ENCODE assay signal across 14 mouse cellular contexts in genomic region chr16:25408032-25408431, GRCm38 (mm10).
DNase-seq lines count a peak whose midpoint lies in the region; ATAC-seq lines count a peak whose summit lies in the region.
"Had no signal": no experiment of that assay in that cellular context is flagged by ENCODE, and none has a peak within 500 bp of the region (broad histone marks: within the 10 kb centered on the region; RNA-seq: fewer than 3 reads in every experiment).

No protein-coding gene starts in this region.

- H3K4me3 ChIP-seq in hindbrain, embryonic 16.5 days (ENCODE audit: low read length): no peak overlapping the region
- no peak overlapping the region for H3K4me3 ChIP-seq in hindbrain, embryonic 12.5 days
- no peak overlapping the region for H3K4me3 ChIP-seq in embryonic facial prominence, embryonic 12.5 days
- no peak overlapping the region for H3K4me3 ChIP-seq in forebrain, embryonic 16.5 days (replicated peaks; ENCODE audit: low read length)
- H3K4me3 ChIP-seq in neural tube, embryonic 14.5 days (ENCODE audit: low read depth, low read length): no peak overlapping the region

- peaks cover 10% of the 10 kb centered on the region for H3K4me1 ChIP-seq in hindbrain, embryonic 16.5 days (ENCODE audit: control insufficient read depth, insufficient read depth, low read depth, low read length)
- peaks cover 8% of the 10 kb centered on the region; the same call in 1 of the 2 replicates for H3K4me1 ChIP-seq in hindbrain, embryonic 12.5 days
- peaks cover 12% of the 10 kb centered on the region for H3K4me1 ChIP-seq in embryonic facial prominence, embryonic 12.5 days
- peaks cover 14% of the 10 kb centered on the region for H3K4me1 ChIP-seq in forebrain, embryonic 16.5 days (replicated peaks; ENCODE audit: control insufficient read depth, insufficient read depth, low read length)
- H3K4me1 ChIP-seq in neural tube, embryonic 14.5 days (ENCODE audit: control insufficient read depth, insufficient read depth, low read length): peaks cover 11% of the 10 kb centered on the region

- no peak overlapping the region for H3K4me2 ChIP-seq in hindbrain, embryonic 16.5 days (ENCODE audit: low read length)
- no peak overlapping the region for H3K4me2 ChIP-seq in hindbrain, embryonic 12.5 days (replicated peaks)
- no peak overlapping the region for H3K4me2 ChIP-seq in embryonic facial prominence, embryonic 12.5 days (replicated peaks)
- no peak overlapping the region for H3K4me2 ChIP-seq in forebrain, embryonic 16.5 days (ENCODE audit: low read length)
- no peak overlapping the region for H3K4me2 ChIP-seq in neural tube, embryonic 14.5 days (ENCODE audit: low read depth, low read length)

- no peak for DNase-seq in frontal cortex, adult 2 months (ENCODE audit: extremely low spot score in 1 of 2, low spot score in 1 of 2)
- DNase-seq in right cerebral cortex, adult 2 months (ENCODE audit: low spot score in 2 of 2): no peak
- no peak for DNase-seq in natural killer cell, adult 2 months (ENCODE audit: low spot score in 2 of 2)
- DNase-seq: adrenal gland, postnatal 25 days; cerebellum, adult 9-10 months; gastrocnemius, postnatal 25 days; kidney, postnatal 36 days; lung, postnatal 14 days; thymus, postnatal 36 days had no signal

- no peak for ATAC-seq in hindbrain, embryonic 16.5 days
- ATAC-seq in hindbrain, embryonic 12.5 days (ENCODE audit: low FRiP score): no peak
- no peak for ATAC-seq in embryonic facial prominence, embryonic 12.5 days (ENCODE audit: insufficient number of reproducible peaks, insufficient read depth, low FRiP score, low TSS enrichment)
- ATAC-seq in forebrain, embryonic 16.5 days: peak; percentile 34; the same call in 1 of the 2 replicates
- ATAC-seq in neural tube, embryonic 14.5 days (ENCODE audit: low read depth): no peak; the same call in 1 of the 2 replicates

- no peaks in the 10 kb centered on the region for H3K36me3 ChIP-seq in hindbrain, embryonic 16.5 days (ENCODE audit: control insufficient read depth, insufficient read depth, low read length)
- no peaks in the 10 kb centered on the region for H3K36me3 ChIP-seq in hindbrain, embryonic 12.5 days
- no peaks in the 10 kb centered on the region for H3K36me3 ChIP-seq in embryonic facial prominence, embryonic 12.5 days
- H3K36me3 ChIP-seq in forebrain, embryonic 16.5 days (ENCODE audit: control insufficient read depth, insufficient read depth): no peaks in the 10 kb centered on the region
- H3K36me3 ChIP-seq in neural tube, embryonic 14.5 days (ENCODE audit: control insufficient read depth, insufficient read depth, low read length): no peaks in the 10 kb centered on the region

- H3K9ac ChIP-seq in hindbrain, embryonic 16.5 days (ENCODE audit: low read depth, low read length): no peak overlapping the region
- H3K9ac ChIP-seq in hindbrain, embryonic 12.5 days: no peak overlapping the region
- no peak overlapping the region for H3K9ac ChIP-seq in embryonic facial prominence, embryonic 12.5 days
- no peak overlapping the region; the same call in 1 of the 2 replicates for H3K9ac ChIP-seq in forebrain, embryonic 16.5 days (replicated peaks; ENCODE audit: low read depth, low read length)
- H3K9ac ChIP-seq in neural tube, embryonic 14.5 days (replicated peaks; ENCODE audit: low read depth, low read length): no peak overlapping the region

- no peaks in the 10 kb centered on the region for H3K27me3 ChIP-seq in hindbrain, embryonic 16.5 days (replicated peaks; ENCODE audit: control insufficient read depth, insufficient read depth, low read length)
- H3K27me3 ChIP-seq in hindbrain, embryonic 12.5 days: no peaks in the 10 kb centered on the region
- H3K27me3 ChIP-seq in embryonic facial prominence, embryonic 12.5 days: no peaks in the 10 kb centered on the region
- no peaks in the 10 kb centered on the region for H3K27me3 ChIP-seq in forebrain, embryonic 16.5 days (replicated peaks; ENCODE audit: control insufficient read depth, insufficient read depth, low read length)
- no peaks in the 10 kb centered on the region for H3K27me3 ChIP-seq in neural tube, embryonic 14.5 days (ENCODE audit: control insufficient read depth, insufficient read depth, low read length)

- peak overlapping the region; percentile 71 for H3K27ac ChIP-seq in hindbrain, embryonic 16.5 days (ENCODE audit: low read depth, low read length)
- H3K27ac ChIP-seq in hindbrain, embryonic 12.5 days: no peak overlapping the region
- peak overlapping the region; percentile 59 for H3K27ac ChIP-seq in embryonic facial prominence, embryonic 12.5 days
- peak overlapping the region; percentile 61 for H3K27ac ChIP-seq in forebrain, embryonic 16.5 days (ENCODE audit: low read length)
- peak overlapping the region; percentile 41; the same call in 1 of the 2 replicates for H3K27ac ChIP-seq in neural tube, embryonic 14.5 days (ENCODE audit: low read depth, low read length)

- H3K9me3 ChIP-seq in hindbrain, embryonic 16.5 days (ENCODE audit: control insufficient read depth, low read length): no peaks in the 10 kb centered on the region
- H3K9me3 ChIP-seq in hindbrain, embryonic 12.5 days (replicated peaks): no peaks in the 10 kb centered on the region
- no peaks in the 10 kb centered on the region for H3K9me3 ChIP-seq in embryonic facial prominence, embryonic 12.5 days
- no peaks in the 10 kb centered on the region for H3K9me3 ChIP-seq in forebrain, embryonic 16.5 days (ENCODE audit: control insufficient read depth, low read length)
- no peaks in the 10 kb centered on the region for H3K9me3 ChIP-seq in neural tube, embryonic 14.5 days (ENCODE audit: control insufficient read depth, low read length)

- WGBS in hindbrain, embryonic 16.5 days: 68% methylated on average over 6 of the region's 6 CpGs
- WGBS in hindbrain, embryonic 12.5 days: 85% methylated on average over 6 of the region's 6 CpGs
- 69% methylated on average over 6 of the region's 6 CpGs for WGBS in embryonic facial prominence, embryonic 12.5 days
- WGBS in forebrain, embryonic 16.5 days: 17% methylated on average over 6 of the region's 6 CpGs
- 70% methylated on average over 6 of the region's 6 CpGs for WGBS in neural tube, embryonic 14.5 days
